Mouse (Mus musculus) adrenal gland, postnatal 36 days (tissue): ENCODE results near the gene Klrb1c. TPM values are rescaled to one million over a fixed set of nuclear protein-coding genes. Genes with fewer than 3 reads are reported as not detected.
"Not testable (repeated sequence)": the region's sequence is repeated elsewhere in the genome, so short reads cannot be mapped to it uniquely, and the experiment has no call there.

Source experiments
- DNase-seq, 2 experiments: peaks; one replicate each; pipeline ENCODE4 v3.0.0; 2021; ENCODE audit warnings: mixed read lengths in 1 of 2
- total RNA-seq, 2 experiments: library from RNA; stranded (reverse); gene quantifications; 2 replicates each; pipeline ENCODE4 v1.2.3; 2021

Klrb1c gene
- total RNA-seq, 2 experiments from 2014 or later = 0.16 to 0.20 TPM

DNA sequence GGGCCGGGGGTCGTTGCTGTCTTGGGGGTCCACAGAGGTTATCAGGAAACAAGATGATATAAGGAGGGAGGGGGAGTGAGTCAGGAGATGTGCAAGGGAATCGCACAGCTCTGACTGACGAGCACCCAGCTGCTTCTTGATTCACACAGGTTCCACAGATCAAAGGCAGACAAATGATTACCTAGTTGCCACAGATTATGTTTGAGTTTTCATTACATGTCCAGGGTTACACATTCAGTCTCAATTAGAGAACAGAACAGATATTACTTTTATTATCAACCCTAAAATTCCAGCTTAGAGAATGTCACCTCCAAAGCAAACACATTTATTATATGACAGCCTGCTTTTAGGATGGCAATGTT is 33.6 kb downstream of the Klrb1c start:
- not testable (repeated sequence) for DNase-seq

DNA sequence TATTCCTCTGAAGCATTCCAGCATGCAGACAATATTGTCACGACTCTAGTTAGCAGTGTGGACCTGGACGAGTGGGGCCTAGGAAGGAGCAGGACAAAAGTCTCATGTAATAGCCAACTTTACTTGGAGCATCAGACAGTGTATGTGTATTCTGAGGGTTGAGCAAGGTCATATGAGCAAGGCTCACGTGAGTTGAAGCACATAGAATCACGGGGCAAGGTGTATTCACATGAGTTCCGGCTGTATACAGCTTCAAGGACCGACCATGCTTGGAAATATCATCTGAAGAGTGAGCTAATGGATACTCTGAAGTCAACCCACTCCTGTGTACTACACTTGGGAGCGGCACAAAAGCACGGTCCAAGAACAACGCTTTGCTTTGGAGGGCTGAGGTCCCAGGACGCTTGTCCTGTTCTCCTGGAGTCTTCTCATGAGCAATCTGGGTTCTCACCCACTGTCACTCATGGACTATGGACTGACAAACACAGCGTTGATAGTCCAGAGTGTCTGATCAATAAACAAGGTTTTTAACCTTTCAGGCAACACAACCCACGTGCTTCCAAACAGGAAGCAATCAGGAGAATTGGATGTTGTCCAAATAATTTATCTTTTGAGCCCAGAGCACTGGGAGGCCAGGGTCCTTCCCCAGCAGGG is 34.1 kb downstream of the Klrb1c start:
- not testable (repeated sequence) for DNase-seq

DNA sequence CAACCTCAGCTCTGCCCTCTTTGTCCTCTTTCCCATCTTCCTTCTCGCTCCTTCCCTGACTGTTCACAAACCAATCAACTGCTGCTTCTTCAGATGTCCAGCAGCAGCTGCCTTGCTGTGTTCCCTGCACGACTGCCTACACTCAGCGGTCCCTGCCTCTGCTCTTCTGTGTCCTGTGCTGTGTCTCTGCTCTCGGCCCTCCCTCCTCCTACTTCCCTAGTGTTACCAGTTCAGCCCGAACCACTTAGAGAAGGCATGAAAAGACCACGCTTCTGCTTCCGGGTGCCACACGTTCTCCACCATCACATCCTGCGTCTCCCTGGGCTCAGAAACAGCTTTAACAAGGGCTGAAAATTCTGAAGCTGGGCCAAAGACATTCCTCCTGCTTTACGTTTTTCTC is 34.8 kb downstream of the Klrb1c start:
- DNase-seq = not testable (repeated sequence)

DNA sequence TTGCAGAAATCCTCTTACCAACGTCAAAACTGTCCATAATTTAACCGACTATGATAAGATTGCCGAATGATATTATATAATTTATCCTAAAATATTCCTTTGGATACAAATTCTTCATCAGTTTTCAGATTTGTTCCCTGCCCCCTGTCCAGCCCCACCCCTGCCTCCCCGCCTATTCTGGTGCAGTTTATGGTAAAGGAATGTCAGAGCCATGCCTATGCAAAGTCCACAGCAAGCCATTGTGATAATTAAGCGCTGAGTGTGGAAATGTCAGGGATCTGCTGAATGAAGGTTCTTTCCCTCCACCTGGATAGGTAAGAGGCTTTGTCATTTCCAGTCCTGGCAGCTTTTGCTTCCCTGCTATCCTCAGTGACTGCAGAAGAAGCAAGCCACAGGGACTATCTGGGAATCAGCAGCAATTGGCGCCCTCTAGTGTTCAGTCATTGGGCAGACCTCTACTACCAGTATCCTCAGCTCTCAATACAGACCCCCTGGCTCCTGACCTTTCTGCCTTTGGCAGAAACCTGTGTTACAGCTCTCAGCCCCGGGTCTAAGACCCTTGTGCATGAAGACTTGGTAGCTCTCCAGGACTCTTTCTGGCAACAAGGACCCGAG is 35.3 kb downstream of the Klrb1c start:
- peak; percentile 77 to 83 for DNase-seq

DNA sequence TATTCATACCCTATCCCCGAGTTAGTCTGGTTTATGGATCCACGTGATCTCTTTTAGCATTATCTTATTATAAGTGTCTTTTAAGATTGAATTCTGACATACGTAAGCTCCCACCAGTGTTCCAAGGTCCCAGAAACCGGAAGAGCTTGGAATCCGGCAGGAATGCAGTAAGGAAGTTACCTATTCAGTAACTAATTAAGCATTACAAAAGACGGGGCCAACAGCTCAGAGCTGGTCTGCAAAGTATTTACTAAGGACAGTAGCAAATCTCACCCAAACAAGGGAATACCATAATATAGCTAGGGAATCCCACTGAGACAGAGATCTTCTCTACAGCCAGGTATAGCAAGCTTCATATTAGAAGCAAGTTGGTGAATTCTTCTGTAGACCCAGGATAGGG is 42.0 kb downstream of the Klrb1c start:
- DNase-seq = not testable (repeated sequence)

DNA sequence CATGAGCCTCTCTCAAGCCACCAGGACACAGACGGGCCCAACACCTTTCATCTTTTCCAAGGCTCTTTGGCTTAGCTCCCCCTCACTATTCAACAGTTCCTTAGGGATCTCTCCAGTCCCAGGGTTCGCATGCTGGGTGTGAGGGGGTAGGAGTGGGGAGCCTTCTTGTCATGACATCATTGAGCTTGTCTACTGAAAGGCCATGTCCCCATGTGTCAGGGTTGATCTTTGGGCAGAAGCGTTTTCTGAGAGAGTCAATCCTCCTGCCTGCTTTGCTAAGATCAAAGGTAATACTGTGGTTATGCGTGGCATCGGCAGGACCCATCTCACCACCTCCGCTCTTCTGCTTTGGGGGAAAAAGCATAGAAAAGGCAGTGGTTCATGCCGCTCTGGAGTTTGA is 51.6 kb downstream of the Klrb1c start:
- no peak for DNase-seq

DNA sequence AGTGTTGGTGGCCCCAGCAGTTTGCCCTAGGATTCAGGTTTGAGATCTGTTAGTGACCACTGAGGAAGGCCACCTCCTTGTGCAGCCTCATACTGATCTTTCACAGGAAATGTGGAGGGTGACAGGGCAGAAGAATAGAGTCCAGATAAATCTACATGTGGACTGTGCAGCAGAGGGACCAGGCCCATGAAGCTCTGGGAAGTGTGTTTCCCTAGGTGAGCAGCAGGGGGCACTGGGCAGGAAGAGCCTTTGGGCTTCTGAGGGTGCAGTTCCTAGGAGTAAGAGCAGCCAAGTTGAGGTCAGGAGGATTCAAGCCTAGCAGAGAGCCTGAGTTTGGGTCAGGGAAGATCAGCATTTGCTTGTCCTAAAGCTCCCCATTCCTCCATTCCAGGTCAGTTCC is 52.9 kb downstream of the Klrb1c start:
- DNase-seq = peak; percentile 24 to 41

DNA sequence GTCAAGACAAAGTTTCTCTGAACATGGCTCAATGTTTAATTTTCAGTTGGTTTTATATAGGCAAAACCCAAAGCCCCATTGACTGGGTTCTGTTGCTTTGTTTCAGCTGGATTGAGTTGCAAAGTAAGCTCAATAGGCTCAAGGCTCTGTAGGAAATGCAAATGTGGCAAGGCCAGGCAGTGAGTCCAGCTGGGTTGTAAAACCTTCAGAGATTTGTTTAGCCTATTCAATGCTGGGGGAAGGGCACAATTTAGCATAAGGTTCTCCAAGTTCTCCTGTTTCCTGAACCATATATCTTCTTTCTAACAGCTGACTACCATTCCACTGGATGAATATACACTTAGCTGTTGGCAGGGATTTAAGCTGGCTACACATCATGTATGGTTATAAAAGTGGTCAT is 54.1 kb downstream of the Klrb1c start:
- no peak for DNase-seq

DNA sequence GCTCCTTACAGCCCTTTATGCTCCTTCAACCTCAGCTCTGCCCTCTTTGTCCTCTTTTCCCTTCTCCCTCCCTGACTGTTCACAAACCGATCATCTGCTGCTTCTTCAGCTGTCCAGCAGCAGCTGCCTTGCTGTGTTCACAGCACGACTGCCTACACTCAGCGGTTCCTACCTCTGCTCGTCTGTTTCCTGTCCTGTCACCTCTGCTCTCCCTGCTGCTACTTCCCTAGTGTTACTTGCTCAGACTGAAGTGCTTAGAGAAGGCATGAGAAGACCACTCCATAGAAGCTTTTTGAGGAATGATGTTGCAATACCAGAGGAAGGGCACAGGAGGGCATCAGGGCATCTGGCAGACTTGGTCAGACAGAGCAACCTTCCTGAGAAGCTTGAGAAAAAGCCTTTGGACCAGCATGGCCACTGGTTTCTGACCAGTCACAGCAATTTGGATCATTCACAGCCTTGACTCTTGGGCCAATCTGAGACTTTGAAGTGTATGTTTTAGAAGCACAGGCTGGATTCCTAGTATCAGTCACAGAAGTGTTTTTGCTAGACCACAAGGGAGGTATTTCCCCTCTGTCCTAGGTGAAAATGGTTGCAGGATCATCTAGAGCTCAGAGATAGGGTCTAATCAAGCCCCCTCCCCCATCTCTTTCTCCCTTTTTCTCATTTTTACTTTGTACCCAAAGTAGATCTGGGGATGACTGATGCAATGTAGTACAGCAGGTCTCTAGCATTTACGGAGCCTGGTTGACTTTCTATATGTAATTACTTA is 54.9 kb downstream of the Klrb1c start:
- no peak for DNase-seq

DNA sequence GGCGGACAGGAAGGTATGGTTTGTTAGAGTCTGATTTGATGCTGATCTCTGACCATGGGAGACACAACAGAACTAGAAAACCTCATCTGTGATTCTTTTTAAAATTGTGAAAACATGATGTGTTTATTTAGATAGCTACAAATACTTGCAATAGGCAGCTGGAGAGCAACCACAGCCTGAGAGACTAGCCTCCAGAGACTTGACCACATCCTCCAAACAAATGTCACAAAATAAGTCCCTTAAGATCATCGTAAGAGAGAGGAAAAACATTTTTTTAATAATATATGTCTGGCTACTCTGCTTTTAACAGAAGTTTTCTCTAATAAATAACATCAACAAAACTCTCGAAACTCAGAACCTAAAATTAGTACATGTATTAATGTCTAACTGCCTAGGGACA is 57.0 kb downstream of the Klrb1c start:
- DNase-seq = no peak

Other genes starting within 250 kb of the Klrb1c start
- gene A2ml1, start 207.6 kb downstream of the Klrb1c start, total RNA-seq = not detected
- gene Klrb1a, start 165.7 kb downstream of the Klrb1c start, total RNA-seq = not detected
- under 1 TPM in 1 of 2 experiments, not detected in 1; 0.56 TPM for gene Clec2h, start 126.8 kb downstream of the Klrb1c start, total RNA-seq
- not detected for gene Klrb1, start 66.2 kb downstream of the Klrb1c start, total RNA-seq
- gene Gm44511, start 37.1 kb upstream of the Klrb1c start, total RNA-seq = not detected
- gene Klrb1b, start 37.1 kb upstream of the Klrb1c start, total RNA-seq = under 1 TPM in 1 of 2 experiments, not detected in 1; 0.23 TPM
- gene Clec2i, start 98.4 kb upstream of the Klrb1c start, total RNA-seq = not detected
- under 1 TPM in 1 of 2 experiments, not detected in 1; 0.30 TPM for gene BC035044, start 101.9 kb upstream of the Klrb1c start, total RNA-seq
- 1 to 10 TPM; 2.2 to 3.3 TPM for gene Clec2g, start 145.2 kb upstream of the Klrb1c start, total RNA-seq